Mouse (Mus musculus): Measurements from ENCODE around the gene Babam2. TPM values are rescaled to one million over a fixed set of nuclear protein-coding genes. Genes with fewer than 3 reads are reported as not detected.

The Babam2 gene
- polyA plus RNA-seq, 1 experiment: 77.2 TPM

DNA sequence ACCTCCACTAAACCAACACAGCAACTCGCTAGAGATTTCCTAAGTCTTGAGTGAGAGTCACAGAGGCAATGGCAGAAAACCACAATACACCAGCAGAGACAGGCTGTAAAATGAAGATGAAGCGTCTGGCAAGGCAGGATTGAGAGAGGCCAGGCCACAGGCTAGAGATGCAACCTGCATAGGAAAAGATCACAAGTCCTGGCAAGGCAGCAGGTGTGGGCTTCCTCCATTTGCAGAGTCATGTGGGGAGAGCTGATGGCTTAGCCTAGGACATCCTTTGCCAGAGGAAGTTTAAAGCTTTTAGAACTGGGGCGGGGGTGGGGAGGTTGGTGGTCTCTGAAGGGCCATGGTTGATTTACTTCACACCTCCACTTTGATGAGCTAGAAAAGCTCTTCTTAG is 264.9 kb downstream of the Babam2 start:
- Histone ChIP-seq H3K4me2 (ENCODE audit: low read depth) (no peak overlapping the region), H3ac (ENCODE audit: control insufficient read depth, insufficient read length) (no peak overlapping the region), H3K4me3 (no peak overlapping the region), H3K36me3 (ENCODE audit: control insufficient read depth, insufficient read depth) (no peaks in the 10 kb centered on the region), H3K27me3 (ENCODE audit: control insufficient read depth, insufficient read depth, insufficient read length) (no peaks in the 10 kb centered on the region), H3K79me2 (ENCODE audit: control insufficient read depth, insufficient read depth) (no peaks in the 10 kb centered on the region)
- TF ChIP-seq TCF3 (IDR thresholded peaks at IDR 0.05; ENCODE audit: insufficient read length, low read depth) (no peak), REST (IDR thresholded peaks at IDR 0.05; ENCODE audit: insufficient read depth, insufficient read length) (no peak), POLR2AphosphoS2 (IDR thresholded peaks at IDR 0.05; ENCODE audit: insufficient read length, low read depth) (no peak), MYOG (IDR thresholded peaks at IDR 0.05; ENCODE audit: control insufficient read depth in 1 of 3, insufficient read depth in 1 of 3, insufficient read length in 2 of 3, low read depth in 2 of 3) (no peak), USF1 (IDR thresholded peaks at IDR 0.05; ENCODE audit: low read depth) (no peak), SRF (IDR thresholded peaks at IDR 0.05; ENCODE audit: control insufficient read depth, insufficient read length, low read depth) (no peak), MYOD1 (IDR thresholded peaks at IDR 0.05; ENCODE audit: control insufficient read depth in 1 of 3, insufficient read length in 2 of 3, low read depth in 2 of 3) (no peak), CEBPB (IDR thresholded peaks at IDR 0.05; ENCODE audit: insufficient read depth, poor library complexity, severe bottlenecking) (no peak), TCF12 (IDR thresholded peaks at IDR 0.05; ENCODE audit: insufficient read depth, poor library complexity, severe bottlenecking) (no peak), E2F4 (IDR thresholded peaks at IDR 0.05; ENCODE audit: insufficient read depth) (no peak)

DNA sequence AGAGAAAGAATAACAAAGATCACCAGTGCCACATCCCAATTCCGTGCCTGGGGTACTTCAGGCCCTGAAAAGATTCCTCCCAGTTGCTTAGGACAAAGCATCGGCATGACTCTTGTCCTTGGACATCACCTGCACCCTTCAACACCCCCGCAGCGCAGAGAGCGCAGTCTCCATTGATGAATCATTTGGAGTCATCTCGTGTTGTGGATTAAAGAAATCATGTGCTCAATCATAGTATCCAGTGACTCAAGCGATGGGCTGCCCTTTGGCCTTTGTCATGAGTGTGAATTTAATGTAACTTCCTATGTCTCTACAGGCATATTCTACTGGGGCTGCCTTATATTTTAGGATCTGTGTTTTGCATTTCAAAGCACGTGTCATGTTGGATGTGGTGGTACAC is 265.9 kb downstream of the Babam2 start:
- H3K27me3 ChIP-seq (ENCODE audit: control insufficient read depth, insufficient read depth, insufficient read length): no peaks in the 10 kb centered on the region
- H3K36me3 ChIP-seq (ENCODE audit: control insufficient read depth, insufficient read depth): no peaks in the 10 kb centered on the region
- no peak overlapping the region for H3K4me2 ChIP-seq (ENCODE audit: low read depth)
- TF ChIP-seq USF1 (IDR thresholded peaks at IDR 0.05; ENCODE audit: low read depth) (no peak), MYOG (IDR thresholded peaks at IDR 0.05; ENCODE audit: control insufficient read depth in 1 of 3, insufficient read depth in 1 of 3, insufficient read length in 2 of 3, low read depth in 2 of 3) (peak in 1 of 3 experiments; percentile 17), POLR2AphosphoS2 (IDR thresholded peaks at IDR 0.05; ENCODE audit: insufficient read length, low read depth) (no peak), TCF3 (IDR thresholded peaks at IDR 0.05; ENCODE audit: insufficient read length, low read depth) (no peak), REST (IDR thresholded peaks at IDR 0.05; ENCODE audit: insufficient read depth, insufficient read length) (no peak), MAX (IDR thresholded peaks at IDR 0.05; ENCODE audit: low read depth) (no peak), SRF (IDR thresholded peaks at IDR 0.05; ENCODE audit: control insufficient read depth, insufficient read length, low read depth) (no peak), MYOD1 (IDR thresholded peaks at IDR 0.05; ENCODE audit: control insufficient read depth in 1 of 3, insufficient read length in 2 of 3, low read depth in 2 of 3) (peak in 1 of 3 experiments; percentile 38)
- no peak overlapping the region for H3K4me3 ChIP-seq
- no peak overlapping the region for H3ac ChIP-seq (ENCODE audit: control insufficient read depth, insufficient read length)
- no peaks in the 10 kb centered on the region for H3K79me2 ChIP-seq (ENCODE audit: control insufficient read depth, insufficient read depth)

- no peak for TF ChIP-seq REST (IDR thresholded peaks at IDR 0.05; ENCODE audit: insufficient read depth, insufficient read length)
- TF ChIP-seq MYOD1 (IDR thresholded peaks at IDR 0.05; ENCODE audit: control insufficient read depth in 1 of 3, insufficient read length in 2 of 3, low read depth in 2 of 3): peak in 2 of 3 experiments; percentile 28 to 40
- no peak for TF ChIP-seq E2F4 (IDR thresholded peaks at IDR 0.05; ENCODE audit: insufficient read depth)
- TF ChIP-seq POLR2A (IDR thresholded peaks at IDR 0.05; ENCODE audit: insufficient read length, low read depth): no peak
- TF ChIP-seq TCF3 (IDR thresholded peaks at IDR 0.05; ENCODE audit: insufficient read length, low read depth): no peak
- no peak overlapping the region for H3K4me2 ChIP-seq (ENCODE audit: low read depth)
- H3K4me3 ChIP-seq: no peak overlapping the region
- no peak overlapping the region for H3ac ChIP-seq (ENCODE audit: control insufficient read depth, insufficient read length)
- no peaks in the 10 kb centered on the region for H3K27me3 ChIP-seq (ENCODE audit: control insufficient read depth, insufficient read depth, insufficient read length)
- no peaks in the 10 kb centered on the region for H3K36me3 ChIP-seq (ENCODE audit: control insufficient read depth, insufficient read depth)
- no peaks in the 10 kb centered on the region for H3K79me2 ChIP-seq (ENCODE audit: control insufficient read depth, insufficient read depth)
Observed at GRCm38 (mm10) chr5:31963851-31964250, 266.4 kb downstream of the Babam2 start.

- Histone ChIP-seq H3K4me2 (ENCODE audit: low read depth) (peak overlapping the region; percentile 12), H3K27me3 (ENCODE audit: control insufficient read depth, insufficient read depth, insufficient read length) (no peaks in the 10 kb centered on the region), H3ac (ENCODE audit: control insufficient read depth, insufficient read length) (no peak overlapping the region), H3K79me2 (ENCODE audit: control insufficient read depth, insufficient read depth) (no peaks in the 10 kb centered on the region), H3K36me3 (ENCODE audit: control insufficient read depth, insufficient read depth) (no peaks in the 10 kb centered on the region), H3K4me3 (no peak overlapping the region)
- no peak for TF ChIP-seq USF1 (IDR thresholded peaks at IDR 0.05; ENCODE audit: low read depth)
- TF ChIP-seq POLR2A (IDR thresholded peaks at IDR 0.05; ENCODE audit: insufficient read length, low read depth): no peak
- peak; percentile 75 to 96 (median 96) for TF ChIP-seq MYOG (IDR thresholded peaks at IDR 0.05; ENCODE audit: control insufficient read depth in 1 of 3, insufficient read depth in 1 of 3, insufficient read length in 2 of 3, low read depth in 2 of 3)
- TF ChIP-seq CEBPB (IDR thresholded peaks at IDR 0.05; ENCODE audit: insufficient read depth, poor library complexity, severe bottlenecking): peak; percentile 84; the same call in 1 of the 2 replicates
- no peak for TF ChIP-seq REST (IDR thresholded peaks at IDR 0.05; ENCODE audit: insufficient read depth, insufficient read length)
- peak; percentile 89 for TF ChIP-seq TCF12 (IDR thresholded peaks at IDR 0.05; ENCODE audit: insufficient read depth, poor library complexity, severe bottlenecking)
- TF ChIP-seq TCF3 (IDR thresholded peaks at IDR 0.05; ENCODE audit: insufficient read length, low read depth): peak; percentile 79
- TF ChIP-seq MYOD1 (IDR thresholded peaks at IDR 0.05; ENCODE audit: control insufficient read depth in 1 of 3, insufficient read length in 2 of 3, low read depth in 2 of 3): peak; percentile 50 to 97 (median 89)
- TF ChIP-seq POLR2AphosphoS2 (IDR thresholded peaks at IDR 0.05; ENCODE audit: insufficient read length, low read depth): no peak
Observed at GRCm38 (mm10) chr5:31966741-31967140, 269.3 kb downstream of the Babam2 start.

DNA sequence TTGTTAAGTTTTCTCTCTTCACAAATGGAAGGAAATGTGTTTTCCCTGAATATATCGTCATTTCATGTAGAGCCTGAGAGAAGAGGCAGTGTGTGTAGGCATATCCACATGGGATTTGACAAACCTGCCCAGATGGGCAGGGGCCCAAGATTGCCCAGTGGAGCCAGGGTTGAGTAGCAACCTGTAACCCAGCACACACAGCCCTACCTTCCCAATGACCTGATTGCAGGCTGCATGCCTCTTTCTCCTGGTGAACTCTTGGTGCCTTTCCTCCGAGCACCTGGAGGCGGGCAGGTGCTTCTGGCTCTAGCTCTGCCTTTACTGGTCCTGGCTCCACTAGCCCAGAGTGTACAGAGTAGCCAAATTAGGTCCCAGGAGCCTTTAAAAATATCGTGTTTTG is 270.0 kb downstream of the Babam2 start:
- Histone ChIP-seq H3K36me3 (ENCODE audit: control insufficient read depth, insufficient read depth) (no peaks in the 10 kb centered on the region), H3K4me3 (no peak overlapping the region), H3K79me2 (ENCODE audit: control insufficient read depth, insufficient read depth) (no peaks in the 10 kb centered on the region), H3K4me2 (ENCODE audit: low read depth) (no peak overlapping the region), H3K27me3 (ENCODE audit: control insufficient read depth, insufficient read depth, insufficient read length) (no peaks in the 10 kb centered on the region), H3ac (ENCODE audit: control insufficient read depth, insufficient read length) (no peak overlapping the region)
- TF ChIP-seq MYOG (IDR thresholded peaks at IDR 0.05; ENCODE audit: control insufficient read depth in 1 of 3, insufficient read depth in 1 of 3, insufficient read length in 2 of 3, low read depth in 2 of 3) (no peak), E2F4 (IDR thresholded peaks at IDR 0.05; ENCODE audit: insufficient read depth) (no peak), USF1 (IDR thresholded peaks at IDR 0.05; ENCODE audit: low read depth) (no peak)
